Mouse (Mus musculus) heart, embryonic 15.5 days (tissue): ENCODE results near the gene Nxph1. TPM values are rescaled to one million over a fixed set of nuclear protein-coding genes. Genes with fewer than 3 reads are reported as not detected.
A peak's percentile ranks its signal among the peaks of the same experiment; 100 is the strongest.

Source experiments
- ATAC-seq: fragments of 200-750 bp; cut with Nextera tagmentation; replicated peaks from 2 replicates; pipeline ENCODE4 v1.8.0; 2017; ENCODE audit warnings: low read depth, moderate TSS enrichment; ENCODE audit not compliant: insufficient number of reproducible peaks, insufficient read depth, low FRiP score
- H3K27ac ChIP-seq: fragments of 300-500 bp; sonication (generic); 2 replicates; pipeline ENCODE4 v1.5.1; 2015; ENCODE audit warnings: mild to moderate bottlenecking, inconsistent platforms
- H3K27me3 ChIP-seq: fragments of 300-500 bp; sonication (generic); 2 replicates; pipeline ENCODE4 v1.6.1; 2015; ENCODE audit warnings: inconsistent platforms
- H3K36me3 ChIP-seq: fragments of 300-500 bp; sonication (generic); 2 replicates; pipeline ENCODE4 v1.6.1; 2015; ENCODE audit warnings: mild to moderate bottlenecking, inconsistent platforms
- H3K4me1 ChIP-seq: fragments of 300-500 bp; sonication (generic); replicated peaks from 2 replicates; pipeline ENCODE4 v1.6.1; 2015; ENCODE audit warnings: inconsistent platforms
- H3K4me2 ChIP-seq: fragments of 300-500 bp; sonication (generic); 2 replicates; pipeline ENCODE4 v1.6.1; 2015; ENCODE audit warnings: inconsistent platforms, mild to moderate bottlenecking, moderate library complexity
- H3K4me3 ChIP-seq: fragments of 300-500 bp; sonication (generic); 2 replicates; pipeline ENCODE4 v1.5.1; 2015; ENCODE audit warnings: mild to moderate bottlenecking, inconsistent platforms
- H3K9ac ChIP-seq: fragments of 300-500 bp; sonication (generic); 2 replicates; pipeline ENCODE4 v1.6.1; 2015; ENCODE audit warnings: mild to moderate bottlenecking, inconsistent platforms
- H3K9me3 ChIP-seq: fragments of 300-500 bp; sonication (generic); replicated peaks from 2 replicates; pipeline ENCODE4 v1.6.1; 2016; ENCODE audit warnings: inconsistent platforms
- WGBS: fragments of 180-500 bp; shearing (Covaris S2); methylation state at CpG from one replicate; pipeline ENCODE4 v1.1.7; 2015; ENCODE audit warnings: mixed read lengths; 5-methylcytosine and 5-hydroxymethylcytosine counted together
- polyA plus RNA-seq: library from polyadenylated mRNA; unstranded; fragments of >200 nt; fragmentation: Nextera tagmentation; extraction: Ambion mirVana; gene quantifications from 2 replicates; pipeline ENCODE4 v1.2.1, GENCODE M21; 2015

Gene Nxph1
- polyA plus RNA-seq, 1 experiment from 2014 or later = 0.14 TPM

- H3K36me3 ChIP-seq = no peaks in the 10 kb centered on the region
- H3K9ac ChIP-seq = no peak overlapping the region
- H3K4me3 ChIP-seq = peak overlapping the region; percentile 34
- H3K4me1 ChIP-seq = peaks cover 25% of the 10 kb centered on the region
- peak overlapping the region; percentile 56 for H3K4me2 ChIP-seq
- no peaks in the 10 kb centered on the region for H3K9me3 ChIP-seq
- no peak overlapping the region for H3K27ac ChIP-seq
- H3K27me3 ChIP-seq = peaks cover 85% of the 10 kb centered on the region
- 2% methylated on average over 31 of the region's 31 CpGs for WGBS
- ATAC-seq = no peak
Measured at GRCm38 (mm10) chr6:8949665-8950201, 1.5 kb downstream of the Nxph1 start.

GRCm38 (mm10) chr6:8950611-8951325, 2.5 kb downstream of the Nxph1 start:
- 2% methylated on average over 26 of the region's 26 CpGs for WGBS
- no peak for ATAC-seq
- peaks cover 25% of the 10 kb centered on the region for H3K4me1 ChIP-seq
- peak overlapping the region; percentile 57 for H3K4me2 ChIP-seq
- no peak overlapping the region for H3K27ac ChIP-seq
- peaks cover 93% of the 10 kb centered on the region for H3K27me3 ChIP-seq
- H3K36me3 ChIP-seq = no peaks in the 10 kb centered on the region
- H3K4me3 ChIP-seq = peak overlapping the region; percentile 37
- H3K9ac ChIP-seq = no peak overlapping the region
- no peaks in the 10 kb centered on the region for H3K9me3 ChIP-seq

DNA sequence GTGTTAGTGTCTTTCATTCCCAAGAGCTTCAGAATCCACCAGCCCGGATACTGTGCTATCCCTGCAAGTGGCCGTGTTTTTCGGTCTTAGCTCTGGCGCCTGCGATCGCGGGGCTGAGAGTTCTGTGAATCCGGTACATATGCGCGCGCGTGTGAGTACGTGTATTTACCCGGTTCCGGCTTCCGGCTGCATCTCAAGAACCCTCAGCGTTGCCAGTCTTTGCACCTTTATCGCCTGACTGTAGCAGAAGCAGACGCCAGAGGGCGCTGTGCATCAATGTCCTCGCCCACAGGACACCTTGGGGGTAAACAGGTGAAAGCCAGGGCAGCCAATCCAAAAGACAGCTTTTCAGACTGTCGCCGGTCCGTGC, 3.1 kb downstream of the Nxph1 start:
- ATAC-seq = no peak
- Histone ChIP-seq H3K4me2 (peak overlapping the region; percentile 57), H3K9me3 (no peaks in the 10 kb centered on the region), H3K4me3 (peak overlapping the region; percentile 37), H3K4me1 (peaks cover 25% of the 10 kb centered on the region), H3K9ac (no peak overlapping the region), H3K27me3 (peaks cover 94% of the 10 kb centered on the region), H3K27ac (no peak overlapping the region), H3K36me3 (no peaks in the 10 kb centered on the region)
- under 1% methylated on average over 24 of the region's 24 CpGs for WGBS

DNA sequence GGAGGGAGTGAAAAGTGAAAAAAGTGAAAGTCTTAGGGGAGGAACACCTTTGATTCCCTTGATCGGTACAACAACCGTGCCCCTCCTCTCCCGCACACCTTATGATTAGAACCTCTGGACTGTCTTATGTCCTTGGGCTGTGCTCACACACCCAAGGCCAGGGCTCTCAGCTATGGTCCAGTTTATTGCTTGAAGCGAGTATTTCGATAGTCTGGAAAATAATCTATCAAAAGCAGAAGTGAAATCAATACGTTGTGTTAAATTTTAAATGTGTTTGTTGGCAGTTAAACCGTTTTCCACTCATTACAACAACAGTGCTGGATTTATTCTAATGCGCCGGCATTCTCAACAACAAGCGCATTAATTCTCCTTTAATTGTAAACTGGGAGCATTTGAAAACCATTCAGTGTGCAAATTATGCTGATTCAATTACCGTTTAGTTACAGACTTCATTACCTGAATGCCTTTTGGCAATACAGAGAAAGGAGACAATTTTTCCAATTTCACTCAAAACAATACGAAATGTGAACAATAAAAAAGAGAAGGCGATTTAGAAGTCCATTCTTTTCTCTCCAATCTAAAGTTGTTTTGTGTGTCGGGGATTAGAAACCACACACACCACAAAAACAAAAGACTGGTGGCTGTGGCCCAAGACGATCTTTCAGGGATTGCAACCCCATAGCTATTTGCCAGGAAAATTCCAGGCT, 3.8 kb downstream of the Nxph1 start:
- Histone ChIP-seq H3K9ac (no peak overlapping the region), H3K4me3 (no peak overlapping the region), H3K4me2 (no peak overlapping the region), H3K4me1 (peaks cover 25% of the 10 kb centered on the region), H3K27ac (no peak overlapping the region), H3K9me3 (no peaks in the 10 kb centered on the region), H3K27me3 (peaks cover 95% of the 10 kb centered on the region), H3K36me3 (no peaks in the 10 kb centered on the region)
- ATAC-seq = no peak
- WGBS = 22% methylated on average over 15 of the region's 15 CpGs

DNA sequence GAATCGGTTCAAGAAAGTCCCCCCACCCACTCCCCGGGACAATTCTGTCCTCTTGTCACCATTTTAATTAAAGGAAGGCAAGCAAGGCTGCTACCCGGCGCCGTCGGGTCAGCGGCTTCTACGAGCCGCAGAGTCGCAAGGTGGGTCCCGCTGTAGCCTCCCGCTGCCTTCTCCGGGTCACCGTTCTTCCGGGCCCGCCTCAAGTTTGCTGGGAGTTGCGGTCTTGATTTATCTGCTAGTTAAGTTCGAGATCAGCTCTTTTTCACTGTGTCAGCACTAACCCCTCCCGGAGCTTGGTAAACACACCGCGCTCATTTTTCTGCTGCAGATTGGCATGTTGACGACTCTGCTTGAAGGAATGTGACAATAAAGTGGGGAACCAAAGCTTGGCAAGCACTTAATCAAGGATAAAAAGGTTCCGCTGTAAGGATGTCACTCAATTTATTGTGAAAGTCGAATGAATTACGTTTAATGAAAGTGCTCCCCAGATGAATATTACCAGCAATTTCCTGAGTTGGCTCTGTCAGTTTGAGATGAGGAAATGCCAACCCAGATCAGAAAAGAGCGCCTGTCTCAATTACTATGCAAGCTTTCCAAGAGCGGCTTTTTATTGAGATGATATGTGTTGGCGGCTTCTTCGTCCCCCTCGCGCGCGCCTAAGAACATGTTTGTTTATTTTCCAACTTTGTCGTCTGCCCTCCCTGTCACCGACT, 7.7 kb downstream of the Nxph1 start:
- Histone ChIP-seq H3K9ac (no peak overlapping the region), H3K27ac (no peak overlapping the region), H3K36me3 (no peaks in the 10 kb centered on the region), H3K4me2 (no peak overlapping the region), H3K27me3 (peaks cover 83% of the 10 kb centered on the region), H3K9me3 (no peaks in the 10 kb centered on the region), H3K4me3 (no peak overlapping the region), H3K4me1 (peaks cover 8% of the 10 kb centered on the region)
- no peak for ATAC-seq
- 2% methylated on average over 35 of the region's 35 CpGs for WGBS

- no peak overlapping the region for H3K9ac ChIP-seq
- H3K36me3 ChIP-seq = no peaks in the 10 kb centered on the region
- H3K27ac ChIP-seq = no peak overlapping the region
- WGBS = 3% methylated on average over 25 of the region's 25 CpGs
- H3K4me3 ChIP-seq = no peak overlapping the region
- H3K4me2 ChIP-seq = no peak overlapping the region
- ATAC-seq = no peak
- peaks cover 73% of the 10 kb centered on the region for H3K27me3 ChIP-seq
- no peaks in the 10 kb centered on the region for H3K9me3 ChIP-seq
- H3K4me1 ChIP-seq = peaks cover 3% of the 10 kb centered on the region; the same call in 1 of the 2 replicates
Measured at GRCm38 (mm10) chr6:8956743-8957528, 8.7 kb downstream of the Nxph1 start.

- Histone ChIP-seq H3K4me3 (no peak overlapping the region), H3K4me2 (peak overlapping the region; percentile 35; the same call in 1 of the 2 replicates)
- ATAC-seq = peak; percentile 53; the same call in 1 of the 2 replicates
Measured at GRCm38 (mm10) chr6:8957529-8957887, 9.3 kb downstream of the Nxph1 start.

GRCm38 (mm10) chr6:8958081-8958919, 10.1 kb downstream of the Nxph1 start:
- H3K4me3 ChIP-seq = no peak overlapping the region
- H3K27me3 ChIP-seq = peaks cover 60% of the 10 kb centered on the region
- 0 out of 2 replicates have a peak overlapping the region, but pooled peaks have one; percentile 8 for H3K4me2 ChIP-seq
- H3K4me1 ChIP-seq = peaks cover 3% of the 10 kb centered on the region; the same call in 1 of the 2 replicates
- no peak overlapping the region for H3K9ac ChIP-seq
- WGBS = 3% methylated on average over 28 of the region's 28 CpGs
- no peak for ATAC-seq
- no peak overlapping the region for H3K27ac ChIP-seq
- H3K9me3 ChIP-seq = no peaks in the 10 kb centered on the region
- H3K36me3 ChIP-seq = no peaks in the 10 kb centered on the region

More at GRCm38 (mm10) chr6:8957529-8957887, 9.3 kb downstream of the Nxph1 start:
- peaks cover 3% of the 10 kb centered on the region; the same call in 1 of the 2 replicates for H3K4me1 ChIP-seq
- under 1% methylated on average over 15 of the region's 15 CpGs for WGBS
- no peaks in the 10 kb centered on the region for H3K36me3 ChIP-seq
- no peaks in the 10 kb centered on the region for H3K9me3 ChIP-seq
- no peak overlapping the region for H3K9ac ChIP-seq
- H3K27me3 ChIP-seq = peaks cover 68% of the 10 kb centered on the region
- no peak overlapping the region for H3K27ac ChIP-seq

DNA sequence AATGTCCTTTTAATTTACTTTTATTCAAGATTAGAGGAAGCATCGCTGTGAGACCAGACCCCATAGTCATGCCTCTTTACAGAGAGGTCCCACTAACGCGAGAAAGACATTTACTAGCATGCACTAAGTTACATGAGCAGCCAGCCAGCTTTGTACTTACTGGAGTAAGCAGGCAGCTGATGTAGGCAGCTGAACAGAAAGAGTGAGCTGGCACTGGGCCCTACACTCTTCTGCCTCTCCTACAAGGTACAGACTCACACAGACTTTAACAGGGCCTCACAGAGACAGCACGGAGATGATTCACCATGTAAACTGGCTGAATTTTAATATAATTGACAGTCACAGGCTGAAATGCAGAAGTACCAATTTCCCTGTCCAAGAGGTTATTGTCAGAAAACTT, 11.6 kb downstream of the Nxph1 start:
- Histone ChIP-seq H3K4me2 (no peak overlapping the region), H3K9me3 (no peaks in the 10 kb centered on the region), H3K9ac (no peak overlapping the region), H3K27ac (no peak overlapping the region), H3K4me3 (no peak overlapping the region), H3K4me1 (peaks cover 3% of the 10 kb centered on the region; the same call in 1 of the 2 replicates), H3K36me3 (no peaks in the 10 kb centered on the region), H3K27me3 (peaks cover 47% of the 10 kb centered on the region)
- no peak for ATAC-seq
- WGBS = 69% methylated on average over 4 of the region's 4 CpGs

DNA sequence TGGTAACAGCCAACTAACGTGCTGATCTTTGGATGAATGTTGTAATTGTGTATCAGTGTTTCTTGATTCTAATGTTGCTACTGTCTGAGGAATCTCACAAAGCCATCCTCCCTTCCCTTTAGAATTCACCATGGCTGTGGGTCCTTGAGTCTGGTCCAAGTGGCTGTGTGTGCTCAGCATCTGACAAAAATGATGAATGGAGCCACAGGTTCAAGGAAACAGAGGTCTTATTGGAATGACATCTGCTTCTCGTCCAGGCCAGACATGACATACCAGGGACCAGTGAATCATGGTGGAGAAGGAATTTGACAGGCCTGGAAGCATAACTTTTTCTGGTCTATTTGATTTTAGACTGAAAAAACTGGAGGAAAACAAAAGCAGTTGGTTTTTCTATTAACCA, 22.3 kb downstream of the Nxph1 start:
- Histone ChIP-seq H3K4me2 (no peak overlapping the region), H3K9me3 (no peaks in the 10 kb centered on the region), H3K27me3 (no peaks in the 10 kb centered on the region), H3K27ac (no peak overlapping the region), H3K4me3 (no peak overlapping the region), H3K9ac (no peak overlapping the region), H3K4me1 (no peaks in the 10 kb centered on the region), H3K36me3 (no peaks in the 10 kb centered on the region)
- no peak for ATAC-seq
- WGBS = 47% methylated on average over 2 of the region's 2 CpGs
